Comparison of ENCODE assay signal across 17 mouse cellular contexts in genomic region chr11:106908016-106908415, GRCm38 (mm10). TPM values are rescaled to one million over a fixed set of nuclear protein-coding genes. Genes with fewer than 3 reads are reported as not detected.
DNase-seq lines count a peak whose midpoint lies in the region; TF ChIP-seq lines count a peak whose summit lies in the region.
"Had no signal": no experiment of that assay in that cellular context is flagged by ENCODE, and none has a peak within 500 bp of the region (broad histone marks: within the 10 kb centered on the region; RNA-seq: fewer than 3 reads in every experiment).

No protein-coding gene starts in this region.

- TF ChIP-seq POLR2A in small intestine, adult 2 months (IDR thresholded peaks at IDR 0.05; ENCODE audit: low read depth, low read length), result no peak

- no peaks in the 10 kb centered on the region for H3K27me3 ChIP-seq in small intestine, adult 2 months (ENCODE audit: control insufficient read depth, insufficient read depth, low read length)
- H3K27me3 ChIP-seq: forebrain, embryonic 13.5 days; heart, embryonic 13.5 days; hindbrain, embryonic 15.5 days had no signal

- TF ChIP-seq CTCF in small intestine, adult 2 months (IDR thresholded peaks at IDR 0.05; ENCODE audit: extremely low read depth, insufficient read length, insufficient replicate concordance, low read depth, low read length), result no peak

- peaks cover 4% of the 10 kb centered on the region; the same call in 1 of the 2 replicates for H3K36me3 ChIP-seq in small intestine, adult 2 months (ENCODE audit: control insufficient read depth, insufficient read depth, low read length)
- H3K36me3 ChIP-seq: hindbrain, embryonic 15.5 days had no signal

- no peak overlapping the region for H3K4me3 ChIP-seq in small intestine, adult 2 months (ENCODE audit: low read depth, low read length)
- H3K4me3 ChIP-seq: embryonic facial prominence, embryonic 10.5 days; forebrain, embryonic 13.5 days; heart, embryonic 13.5 days; hindbrain, embryonic 15.5 days had no signal

- peak; percentile 31 for DNase-seq in cerebellum, adult 9-11 months
- no peak for DNase-seq in cerebellum, postnatal 4 days (ENCODE audit: low spot score in 2 of 2)
- DNase-seq in lung, postnatal 25 days (ENCODE audit: low spot score), result peak; percentile 12
- DNase-seq in lung, postnatal 36 days, result no peak
- peak; percentile 58 for DNase-seq in brain, adult 2 months (ENCODE audit: low read depth, low spot score)
- DNase-seq in ovary, postnatal 10 days (ENCODE audit: low spot score), result no peak
- DNase-seq: adrenal gland, postnatal 10 days; B cell, adult 2 months; forebrain, postnatal 0 days; gastrocnemius, postnatal 14 days; heart, postnatal 36 days; kidney, adult 11 months had no signal

- 0 out of 2 replicates have a peak overlapping the region, but pooled peaks have one; percentile 16 for H3K27ac ChIP-seq in small intestine, adult 2 months (ENCODE audit: insufficient read depth, low read depth, low read length)
- H3K27ac ChIP-seq: embryonic facial prominence, embryonic 10.5 days; forebrain, embryonic 13.5 days; heart, embryonic 13.5 days; hindbrain, embryonic 15.5 days had no signal

- H3K4me1 ChIP-seq in small intestine, adult 2 months (ENCODE audit: control insufficient read depth, insufficient read depth, insufficient read length, low read length), result peaks cover 5% of the 10 kb centered on the region; the same call in 1 of the 2 replicates
- H3K4me1 ChIP-seq: embryonic facial prominence, embryonic 10.5 days; forebrain, embryonic 13.5 days; hindbrain, embryonic 15.5 days had no signal

RNA-seq across cellular contexts. Expression of gene Smurf2, which starts 12.5 kb away (rescaled TPM):
- polyA plus RNA-seq in small intestine, adult 2 months (2012; rRNA removed), result 3.0 and 5.9 TPM in 2 replicates

Comparison
In these comparisons a context has a peak if more than half of its experiments do, and no peak if none do; other contexts are left out.
1. DNase-seq: peak in cerebellum, adult 9-11 months (single experiment), lung, postnatal 25 days (single experiment) and brain, adult 2 months (single experiment); none in cerebellum, postnatal 4 days (0 of 2), lung, postnatal 36 days (single experiment) and ovary, postnatal 10 days (single experiment).